Mouse (Mus musculus): ENCODE results near the gene Cep112.
A peak's percentile ranks its signal among the peaks of the same experiment; 100 is the strongest.

Gene Cep112

DNA sequence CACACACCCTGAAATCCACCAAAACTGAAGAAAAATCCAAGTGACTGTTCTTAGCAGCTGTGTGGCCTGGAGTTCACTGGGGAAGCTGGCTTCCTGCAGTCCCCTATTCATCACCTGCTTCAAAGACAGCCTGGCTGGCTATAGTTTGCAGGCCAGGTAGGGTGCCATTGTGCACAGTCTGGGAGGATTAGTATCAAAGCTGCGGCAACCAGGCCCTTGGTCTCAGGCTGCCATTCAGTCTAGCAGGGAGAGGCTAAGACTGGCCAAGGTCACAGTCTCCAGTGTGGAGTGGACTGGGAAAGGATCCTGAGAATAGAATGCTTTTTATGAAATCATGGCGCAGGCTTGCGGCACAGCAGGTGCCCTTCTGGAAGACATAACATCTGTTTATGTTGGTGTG, 180.3 kb downstream of the Cep112 start:
- peak; percentile 14 for DNase-seq (ENCODE audit: low read depth, low spot score)

DNA sequence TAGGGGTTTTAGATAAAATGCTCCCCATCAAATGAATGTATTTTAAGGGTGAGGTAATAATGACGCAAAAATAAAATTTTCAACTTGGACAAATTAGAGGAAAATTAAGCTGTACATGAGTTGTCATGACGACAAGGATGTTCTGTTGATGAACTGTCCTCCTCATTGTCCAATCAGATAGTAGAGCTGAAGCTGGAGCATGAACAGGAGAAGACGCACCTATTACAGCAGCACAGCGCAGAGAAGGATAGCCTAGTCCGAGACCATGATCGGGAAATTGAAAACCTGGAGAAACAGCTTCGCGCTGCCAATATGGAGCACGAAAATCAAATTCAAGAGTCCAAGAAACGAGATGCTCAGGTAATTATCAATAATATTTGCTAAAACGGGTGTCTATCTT, 181.0 kb downstream of the Cep112 start:
- DNase-seq (ENCODE audit: low read depth, low spot score), result no peak

DNA sequence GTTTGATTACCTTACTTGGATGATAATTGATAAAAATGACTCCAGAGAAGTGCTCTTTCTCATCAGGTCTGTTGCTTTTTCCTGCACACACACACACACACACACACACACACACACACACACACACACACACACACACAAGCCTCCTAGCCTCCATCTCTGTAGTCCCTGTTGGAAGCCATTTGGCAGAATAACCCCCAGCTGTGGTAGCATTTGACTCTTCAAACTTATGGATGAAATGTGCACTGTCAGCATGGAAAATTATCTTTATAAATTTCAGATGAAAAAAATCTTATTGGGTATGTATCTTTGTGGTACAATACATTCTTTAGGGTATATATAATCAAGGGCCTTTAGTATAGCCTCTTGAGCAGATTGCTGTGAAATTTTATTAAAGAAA, 181.8 kb downstream of the Cep112 start:
- no peak for DNase-seq (ENCODE audit: low read depth, low spot score)

DNA sequence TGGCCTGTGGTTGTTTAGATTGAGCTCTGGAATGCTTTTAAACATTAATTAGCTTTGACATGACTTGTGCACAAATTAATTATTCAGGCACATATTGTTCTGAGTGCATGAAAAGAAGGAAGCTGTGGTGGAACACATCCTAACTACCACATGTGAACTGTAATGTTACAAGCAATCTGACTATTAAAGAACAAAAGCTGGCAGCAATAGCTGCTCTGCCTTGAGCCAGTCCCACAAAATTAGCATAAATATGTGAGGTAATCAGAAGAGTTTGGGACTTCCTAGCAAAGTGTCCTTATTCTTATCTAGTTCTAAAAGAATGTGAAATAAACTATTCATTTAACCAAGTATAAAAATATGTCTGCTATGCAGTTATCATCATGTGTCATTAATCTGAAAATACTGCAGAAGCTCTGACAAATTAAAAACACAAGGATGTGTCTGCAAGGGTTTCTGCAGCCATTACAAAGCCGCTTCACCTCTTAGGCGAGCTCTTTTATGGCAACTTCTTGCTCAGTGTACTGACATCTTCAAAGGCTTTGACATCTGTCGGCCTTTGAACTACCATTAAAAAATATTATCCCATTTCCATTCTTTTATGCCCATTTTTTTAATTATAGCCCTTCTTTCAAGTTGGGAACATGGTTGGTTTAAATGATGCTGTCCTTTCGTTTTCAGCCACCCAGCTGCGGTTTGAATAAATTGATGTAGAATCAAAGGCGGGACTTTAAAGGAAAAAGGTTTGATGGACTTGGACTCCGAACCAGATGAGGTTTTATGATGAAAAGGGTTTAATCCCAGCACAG, 195.8 kb downstream of the Cep112 start:
- no peak for DNase-seq (ENCODE audit: low read depth, low spot score)

DNA sequence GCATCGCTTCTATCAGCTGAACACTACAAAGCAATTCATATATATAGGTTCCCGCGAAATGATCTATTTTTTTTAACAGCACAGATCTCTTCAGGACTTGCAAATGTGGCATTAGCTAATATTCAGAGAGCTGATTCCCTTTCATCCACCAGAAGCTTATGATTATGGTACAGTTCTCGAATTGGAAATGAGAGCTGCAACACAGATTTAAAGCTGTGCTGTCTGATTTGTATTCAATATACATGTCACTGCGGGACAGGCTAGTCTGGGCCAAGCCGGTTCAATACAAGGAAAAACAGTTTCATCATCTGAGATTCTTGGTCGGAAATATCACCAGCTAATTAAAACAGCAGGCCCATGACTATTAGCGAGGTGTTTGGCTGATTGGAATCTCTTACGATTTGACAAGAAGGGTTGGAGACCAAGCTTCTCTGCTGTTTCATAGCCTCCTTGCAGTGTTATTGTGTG, 196.5 kb downstream of the Cep112 start:
- no peak for DNase-seq (ENCODE audit: low read depth, low spot score)

DNA sequence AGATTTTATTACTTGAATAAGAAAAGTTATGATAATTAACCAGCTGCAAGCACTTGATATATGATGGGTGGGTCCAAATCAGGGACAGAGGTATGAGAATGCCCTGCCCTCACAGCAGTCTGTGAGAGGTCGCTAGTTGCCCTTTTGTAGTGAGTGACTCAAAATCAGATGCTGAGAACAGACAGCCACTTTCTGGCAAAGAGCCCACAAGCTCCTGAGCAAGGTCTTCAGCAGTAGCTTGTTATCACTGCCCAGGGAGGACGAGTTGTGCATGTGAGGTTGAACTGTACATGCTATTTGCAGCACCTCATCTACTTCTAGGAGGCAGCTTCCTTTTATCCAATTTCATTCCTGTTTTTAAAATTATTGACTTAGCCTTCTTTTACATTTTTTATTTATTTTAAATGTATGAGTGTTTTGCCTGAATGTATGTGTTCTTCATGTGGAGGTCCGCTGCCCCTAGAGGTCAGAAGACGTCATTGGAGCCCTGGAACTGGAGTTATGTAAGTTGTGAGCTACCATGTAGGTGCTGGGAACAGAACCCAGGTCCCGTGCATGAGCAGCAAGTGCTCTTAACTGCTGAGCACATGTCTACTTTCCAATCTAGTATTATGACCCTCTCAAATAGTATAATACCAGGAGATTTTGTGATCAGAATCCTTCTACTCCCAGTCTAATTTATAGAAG, 200.7 kb downstream of the Cep112 start:
- DNase-seq (ENCODE audit: low read depth, low spot score), result peak; percentile 51

DNA sequence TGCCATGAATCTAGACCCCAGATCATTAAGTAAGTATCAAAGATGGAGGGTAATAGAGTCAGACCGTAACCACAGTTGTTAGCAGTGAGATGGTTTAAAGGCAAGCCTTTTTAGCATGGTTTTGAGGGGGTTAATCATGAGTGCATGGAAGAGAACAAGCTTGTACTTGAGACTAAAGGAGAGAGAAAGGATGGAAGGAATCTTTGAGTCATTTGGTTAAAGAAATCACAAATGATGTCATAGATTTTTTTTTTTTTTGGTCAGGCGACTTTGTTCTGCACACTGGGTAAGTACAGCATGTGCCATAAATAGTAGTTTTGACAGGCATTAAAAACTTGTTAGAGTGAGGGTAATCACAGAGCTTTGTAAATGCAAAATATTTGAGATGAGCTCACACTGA, 212.8 kb downstream of the Cep112 start:
- no peak for DNase-seq (ENCODE audit: low read depth, low spot score)

DNA sequence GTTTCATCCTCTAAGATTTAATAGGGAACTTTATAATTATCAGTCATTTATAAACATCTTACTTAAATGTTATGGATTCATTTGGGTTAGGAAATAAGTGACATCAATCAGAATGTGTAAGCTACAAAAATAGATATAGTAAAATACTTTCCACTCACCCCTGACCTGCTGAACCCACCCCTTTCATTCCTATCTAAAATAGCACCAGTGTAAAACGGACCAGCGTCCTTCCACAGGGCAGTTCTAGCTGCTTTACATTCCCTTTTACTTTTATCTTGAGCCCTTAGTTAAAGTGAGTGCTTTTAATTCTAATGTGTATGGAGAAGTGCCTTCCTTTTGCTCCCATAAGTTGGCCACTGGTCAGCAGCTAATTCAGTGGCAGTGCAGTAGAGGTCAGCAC, 230.6 kb downstream of the Cep112 start:
- DNase-seq (ENCODE audit: low read depth, low spot score), result no peak

DNA sequence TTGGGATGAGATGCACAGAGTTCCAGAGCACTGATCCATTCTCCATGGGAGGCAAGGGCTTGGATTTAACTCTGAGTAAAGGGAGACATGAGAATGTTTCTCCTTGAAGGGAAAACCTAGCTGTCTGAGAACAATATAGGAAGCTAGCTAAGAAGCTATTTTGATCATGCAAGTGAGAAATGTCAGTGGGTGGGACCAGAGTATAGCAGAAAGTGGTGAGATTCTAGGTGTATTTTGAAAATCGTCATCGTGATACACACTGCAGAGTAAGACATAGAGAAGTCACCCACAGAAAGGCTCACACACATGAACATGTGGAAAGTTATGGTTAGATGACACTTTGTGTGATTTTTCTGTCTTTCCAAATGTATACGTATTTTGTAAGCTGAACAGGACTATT, 257.0 kb downstream of the Cep112 start:
- DNase-seq (ENCODE audit: low read depth, low spot score), result no peak

DNA sequence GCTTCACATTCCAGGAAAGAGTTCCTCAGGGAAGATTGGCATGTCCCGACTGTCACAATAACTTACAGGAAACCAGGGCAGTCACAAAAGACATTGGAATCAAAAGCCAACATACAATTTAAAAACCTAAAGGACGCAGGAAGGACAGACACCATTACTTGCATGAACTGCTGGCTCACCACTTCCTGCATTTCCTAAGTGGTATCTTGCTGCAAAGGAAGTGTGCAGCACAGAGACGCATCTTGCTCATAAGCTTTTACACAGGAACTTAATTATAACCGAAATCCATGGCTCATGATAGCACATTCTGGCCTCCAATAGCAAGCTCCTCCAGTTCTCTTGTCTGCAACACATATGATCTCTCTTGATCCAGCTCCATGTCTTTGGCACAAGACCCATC, 271.6 kb downstream of the Cep112 start:
- no peak for DNase-seq (ENCODE audit: low read depth, low spot score)

DNA sequence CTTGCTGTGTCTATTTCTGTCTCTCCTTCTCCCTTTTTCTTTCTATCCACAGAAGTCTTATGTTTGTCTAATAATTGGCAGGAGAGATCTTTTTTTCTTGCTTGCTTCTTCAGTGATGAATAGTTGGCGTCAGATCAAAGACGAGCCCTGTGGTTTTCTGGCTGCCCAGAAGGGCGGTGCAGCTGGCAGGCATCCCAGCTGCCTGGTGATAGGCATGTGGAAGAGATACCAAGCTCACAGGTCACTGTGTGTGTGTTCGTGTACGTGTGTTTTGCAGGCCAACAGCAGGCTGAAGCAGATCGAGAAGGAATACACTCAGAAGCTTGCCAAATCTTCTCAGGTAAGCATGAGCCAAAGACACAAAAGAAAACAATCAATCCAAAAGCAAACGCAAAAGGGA, 327.3 kb downstream of the Cep112 start:
- no peak for DNase-seq (ENCODE audit: low read depth, low spot score)

DNA sequence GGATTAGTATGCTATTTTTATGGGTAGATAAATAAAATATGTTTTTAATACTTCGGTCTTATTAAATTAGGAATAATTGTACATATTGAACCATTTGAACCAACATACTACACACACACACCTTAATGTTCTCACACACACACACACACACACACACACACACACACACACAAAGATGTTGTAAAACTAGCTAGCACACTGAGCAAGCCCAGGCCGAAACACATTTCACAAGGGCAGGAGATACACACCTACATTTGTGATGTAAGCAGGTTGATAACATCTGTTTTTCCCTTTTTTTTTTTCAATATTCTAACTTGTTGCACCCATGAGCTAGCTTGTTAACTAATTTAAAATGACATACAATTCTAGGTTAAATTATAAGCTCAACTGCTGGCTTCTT, 327.8 kb downstream of the Cep112 start:
- no peak for DNase-seq (ENCODE audit: low read depth, low spot score)

DNA sequence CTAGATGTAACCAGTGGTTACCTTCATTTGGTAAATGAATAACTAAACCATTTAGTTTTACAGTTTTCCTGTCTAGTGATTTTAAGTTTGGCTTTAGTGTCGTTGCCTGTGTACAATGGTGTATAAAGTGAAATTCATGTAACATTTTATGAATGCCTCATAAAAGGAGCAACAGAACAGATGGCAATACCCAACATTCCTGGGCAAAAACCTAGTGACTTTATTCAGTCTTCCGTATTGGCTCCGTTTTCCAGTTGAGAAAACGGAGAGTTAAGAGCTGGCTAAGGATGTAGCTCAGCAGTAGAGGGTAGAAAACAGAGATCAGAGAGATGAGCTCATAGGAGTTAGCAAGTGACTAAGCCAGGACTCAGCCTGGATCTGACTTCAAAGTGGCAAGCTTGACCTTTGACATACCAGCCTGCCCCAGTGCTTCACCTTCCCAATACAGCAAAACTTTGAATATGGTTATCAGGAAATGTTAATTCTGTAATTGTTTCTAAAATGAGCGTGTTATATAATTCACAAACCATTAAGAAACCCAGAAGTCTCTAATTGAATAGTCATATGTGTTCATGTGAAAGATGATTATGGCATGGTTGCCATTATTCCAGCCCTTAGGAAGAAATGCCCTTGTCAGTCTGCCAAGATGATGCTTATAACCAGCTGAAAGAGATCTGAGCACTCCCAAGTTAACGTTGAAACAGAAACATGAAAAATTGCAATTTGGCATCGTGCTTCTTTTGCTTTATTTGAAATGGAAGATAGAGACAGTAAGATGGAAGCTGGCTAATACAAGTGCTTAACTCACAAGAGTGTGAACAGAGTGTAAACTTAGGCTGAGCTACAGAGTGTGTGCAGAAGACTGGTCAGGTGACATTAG, 328.6 kb downstream of the Cep112 start:
- DNase-seq (ENCODE audit: low read depth, low spot score), result no peak

DNA sequence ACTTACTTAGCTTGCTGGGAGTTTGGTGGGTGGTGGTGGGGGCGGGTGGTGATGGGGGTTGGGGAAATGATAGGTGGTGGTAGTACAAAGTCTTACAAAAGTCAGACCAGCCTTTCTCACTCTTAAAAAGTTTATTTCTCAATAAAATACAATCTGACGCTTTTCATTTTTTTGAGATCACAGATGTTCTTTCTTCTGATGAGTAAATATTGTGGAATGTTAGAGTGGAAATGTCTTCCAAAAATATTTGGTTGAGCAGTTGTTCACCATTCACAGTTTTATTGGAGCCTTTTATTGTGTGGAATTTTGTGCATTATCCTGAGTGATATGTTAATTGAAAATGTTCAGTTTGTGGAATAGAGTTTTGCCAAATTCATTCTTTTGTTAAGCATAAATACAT, 332.2 kb downstream of the Cep112 start:
- no peak for DNase-seq (ENCODE audit: low read depth, low spot score)

DNA sequence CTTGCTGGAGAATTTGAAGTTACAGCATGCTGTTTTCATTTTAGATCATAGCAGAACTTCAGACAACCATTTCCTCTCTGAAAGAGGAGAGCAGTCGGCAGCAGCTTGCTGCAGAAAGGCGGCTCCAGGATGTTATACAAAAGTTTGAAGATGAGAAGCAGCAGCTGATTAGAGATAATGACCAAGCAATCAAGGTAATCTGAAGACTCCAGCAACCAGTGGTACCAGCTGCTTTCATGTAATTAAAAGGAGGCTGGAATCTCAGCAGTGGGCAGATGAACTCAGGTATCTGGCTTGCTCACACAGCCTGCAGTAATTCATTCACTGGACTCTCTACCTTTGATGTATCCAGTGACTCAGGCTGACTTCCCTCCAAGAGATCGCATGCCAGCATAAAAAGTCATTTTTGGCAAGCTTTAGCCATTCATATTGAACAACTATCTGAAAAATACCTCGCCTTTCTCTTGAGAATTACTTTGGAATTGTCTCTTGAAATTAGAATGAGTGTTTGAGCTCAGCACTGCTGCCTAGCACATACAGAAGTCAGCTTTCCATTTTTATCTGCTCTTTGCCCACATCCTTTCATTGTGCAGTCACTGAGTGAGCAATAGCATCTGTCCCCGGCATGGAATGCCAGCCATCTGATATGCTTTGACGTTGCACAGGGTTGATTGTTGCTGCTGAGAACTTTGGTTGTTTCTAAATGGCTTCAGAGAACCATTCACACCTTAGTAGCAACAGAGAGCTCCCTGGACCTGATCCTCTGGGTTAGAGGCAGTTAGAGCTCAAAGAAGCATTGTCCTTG, 332.8 kb downstream of the Cep112 start:
- DNase-seq (ENCODE audit: low read depth, low spot score), result no peak

DNA sequence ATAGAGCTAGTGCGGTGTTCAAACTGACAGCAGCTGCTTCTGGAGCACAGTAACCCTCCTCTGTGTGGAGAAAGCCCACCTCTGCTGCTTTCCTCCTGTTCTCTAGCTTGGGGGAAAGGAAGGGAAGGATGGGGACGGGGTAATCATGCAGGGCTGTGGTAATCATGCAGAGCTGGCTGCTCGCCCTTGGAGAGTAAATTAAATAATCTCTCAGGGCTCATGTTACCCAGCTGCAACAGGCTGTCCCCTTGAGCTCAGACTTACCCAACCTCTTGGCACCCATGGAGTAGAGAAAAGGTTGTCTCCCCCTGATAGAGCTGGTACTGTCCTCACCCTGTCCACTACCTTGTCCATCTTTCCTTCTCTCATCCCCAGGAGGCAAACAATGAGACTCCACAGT, 345.1 kb downstream of the Cep112 start:
- no peak for DNase-seq (ENCODE audit: low read depth, low spot score)

DNA sequence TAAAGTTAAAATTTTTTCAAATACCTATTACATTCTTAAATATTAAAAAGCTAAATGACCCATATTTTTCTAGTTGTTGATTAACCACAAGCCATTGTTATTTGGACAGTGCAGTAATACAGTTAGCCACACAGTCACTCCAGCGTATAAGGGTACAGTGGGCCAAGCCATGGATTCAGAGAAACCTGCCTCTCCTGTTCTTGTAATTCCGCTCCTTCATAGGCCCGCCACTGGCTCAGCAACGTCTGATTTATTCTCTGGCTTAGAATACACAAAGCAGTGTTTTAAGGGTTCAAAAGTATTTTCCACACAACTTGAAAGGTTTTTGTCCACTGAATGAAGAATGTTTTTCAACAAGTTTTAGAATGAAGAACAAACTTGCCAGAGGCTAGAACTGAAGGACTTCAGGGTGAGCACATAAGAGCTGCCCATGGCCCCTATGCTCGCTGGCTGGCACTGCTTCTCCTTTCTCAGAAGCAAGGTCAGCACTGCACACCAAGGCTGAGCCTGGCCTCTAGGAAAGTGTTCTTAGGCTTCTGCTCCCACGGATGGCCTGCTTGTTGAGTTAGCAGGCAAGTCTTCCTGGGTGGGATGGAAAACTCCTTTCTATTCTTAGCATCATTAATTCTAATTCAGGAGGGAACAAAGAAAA, 349.2 kb downstream of the Cep112 start:
- DNase-seq (ENCODE audit: low read depth, low spot score), result no peak

DNA sequence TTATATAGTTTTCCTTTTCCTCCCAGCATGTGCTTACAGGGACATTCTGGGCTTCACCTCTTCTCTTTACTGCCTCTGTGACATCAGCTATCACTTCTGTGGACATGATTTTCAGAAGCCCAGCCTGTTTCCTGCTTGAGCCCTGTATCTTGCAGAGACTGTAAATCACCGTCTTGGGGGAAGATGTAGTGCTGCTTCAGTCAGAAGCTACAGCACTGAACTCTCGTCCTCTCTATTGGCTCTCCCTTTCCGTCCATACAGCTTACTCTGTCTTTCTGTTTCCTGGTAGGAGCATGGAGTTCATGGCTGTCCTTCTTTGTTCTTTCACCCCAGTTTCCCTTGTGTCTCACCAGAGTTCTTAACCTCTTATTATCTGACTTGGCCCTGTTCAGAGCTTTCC, 352.2 kb downstream of the Cep112 start:
- DNase-seq (ENCODE audit: low read depth, low spot score), result no peak

DNA sequence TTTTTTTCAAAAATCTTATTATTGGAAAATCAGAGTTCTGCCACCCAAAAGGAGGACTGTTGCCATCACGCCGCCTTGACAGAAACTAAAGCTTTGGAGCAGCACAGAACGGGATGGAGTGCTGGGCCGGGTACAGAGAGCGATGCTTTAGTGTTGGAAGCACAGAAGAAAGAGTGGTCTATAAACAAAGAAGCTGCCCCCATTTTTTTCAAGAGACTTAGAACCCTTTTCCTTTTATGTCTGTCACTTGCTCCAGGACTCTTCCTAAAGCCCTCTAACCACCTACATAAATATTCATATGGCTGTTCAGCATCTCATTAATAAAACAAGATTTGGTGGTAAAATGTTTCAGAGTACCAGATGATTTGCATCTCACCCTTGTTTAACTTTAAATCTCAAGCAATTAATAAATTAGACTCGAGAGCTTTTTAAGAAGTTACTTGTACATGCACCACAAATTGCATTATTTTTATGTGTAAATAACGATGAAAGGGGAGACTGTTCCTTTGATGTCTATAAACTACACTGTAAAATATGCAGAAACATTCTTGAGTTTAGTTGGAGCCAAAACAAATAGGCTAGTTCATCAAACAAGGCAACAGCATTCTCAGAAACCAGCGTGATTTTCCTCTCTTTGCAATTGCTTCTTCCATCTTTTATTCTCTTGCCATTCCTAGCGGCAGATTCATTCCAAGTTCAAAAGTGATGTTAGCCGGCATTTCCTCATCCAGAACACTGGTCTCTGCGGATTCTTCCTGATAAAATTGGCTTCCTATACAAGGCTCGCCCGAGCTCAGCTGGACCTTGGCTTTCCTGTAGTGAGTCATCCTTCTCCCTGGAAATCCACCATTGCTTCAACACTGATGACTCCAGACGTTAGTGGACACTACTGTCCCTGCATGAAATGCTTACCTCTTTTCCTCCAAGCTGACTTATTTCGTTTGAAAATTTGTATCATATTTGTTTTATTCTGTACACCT, 355.6 kb downstream of the Cep112 start:
- no peak for DNase-seq (ENCODE audit: low read depth, low spot score)

DNA sequence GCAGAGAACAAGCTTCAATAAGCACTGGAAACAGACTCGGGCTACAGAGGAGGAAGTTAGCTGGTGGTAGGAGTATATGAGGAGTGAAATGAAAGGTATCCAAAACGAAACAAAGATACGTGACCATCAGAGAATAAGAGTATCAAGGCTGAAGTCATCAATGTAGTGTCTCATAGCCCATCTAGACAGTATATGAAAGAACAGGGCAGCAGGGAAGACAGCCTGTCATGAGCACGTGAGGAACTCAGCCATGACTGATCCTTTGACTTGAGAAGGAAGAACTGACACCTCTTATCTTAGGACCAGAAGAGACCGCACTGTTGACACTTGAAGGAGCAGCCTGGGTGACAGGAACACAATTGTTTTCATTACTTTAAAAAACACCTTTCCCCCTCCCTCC, 373.4 kb downstream of the Cep112 start:
- DNase-seq (ENCODE audit: low read depth, low spot score), result no peak

Data from ES-CJ7 (cell line).